Mouse (Mus musculus): ENCODE data around the gene Diaph2. TPM values are rescaled to one million over a fixed set of nuclear protein-coding genes. Genes with fewer than 3 reads are reported as not detected.
A peak's percentile ranks its signal among the peaks of the same experiment; 100 is the strongest.

The Diaph2 gene
- 5.7 and 6.1 TPM in 2 replicates for polyA plus RNA-seq (2015; fragmentation: Nextera tagmentation; extraction: Ambion mirVana)

DNA sequence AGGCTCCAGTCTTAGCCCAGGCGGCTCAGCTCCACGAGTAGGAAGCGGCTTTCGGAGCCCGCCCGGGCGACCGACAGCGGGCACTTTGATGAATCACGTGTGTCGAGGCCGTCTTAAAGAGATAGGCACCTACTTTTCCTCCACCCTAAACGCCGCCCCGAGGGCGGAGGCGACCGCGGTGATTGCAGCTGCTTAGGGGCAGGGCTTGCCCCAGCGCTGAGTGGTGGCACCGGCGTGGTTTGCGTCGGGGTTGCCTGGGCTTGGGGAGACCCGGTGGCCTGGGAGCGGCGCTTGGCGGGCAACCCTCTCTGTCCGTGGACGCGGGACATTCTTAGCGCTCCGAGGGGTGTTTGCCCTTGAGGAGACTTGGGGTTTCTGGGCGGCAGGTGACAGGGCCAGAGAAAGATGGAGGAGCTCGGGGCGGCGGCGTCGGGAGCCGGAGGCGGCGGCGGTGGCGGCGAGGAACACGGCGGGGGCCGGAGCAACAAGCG lies at the start of gene Diaph2:
Gene Diaph2 (plus strand): TSS at position 172 of the 491 bp plus-strand sequence.
- 14% methylated on average over 37 of the region's 49 CpGs for WGBS
- Histone ChIP-seq H3K4me1 (no peaks in the 10 kb centered on the region), H3K9ac (peak within 1 kb of the TSS; percentile 70), H3K27me3 (no peaks in the 10 kb centered on the region), H3K4me3 (peak within 1 kb of the TSS; percentile 54), H3K36me3 (ENCODE audit: poor library complexity, severe bottlenecking) (no peaks in the 10 kb centered on the region), H3K4me2 (peak within 1 kb of the TSS; percentile 58), H3K27ac (peak within 1 kb of the TSS; percentile 31; the same call in 1 of the 2 replicates), H3K9me3 (replicated peaks) (no peaks in the 10 kb centered on the region)
- ATAC-seq: peak; percentile 96

DNA sequence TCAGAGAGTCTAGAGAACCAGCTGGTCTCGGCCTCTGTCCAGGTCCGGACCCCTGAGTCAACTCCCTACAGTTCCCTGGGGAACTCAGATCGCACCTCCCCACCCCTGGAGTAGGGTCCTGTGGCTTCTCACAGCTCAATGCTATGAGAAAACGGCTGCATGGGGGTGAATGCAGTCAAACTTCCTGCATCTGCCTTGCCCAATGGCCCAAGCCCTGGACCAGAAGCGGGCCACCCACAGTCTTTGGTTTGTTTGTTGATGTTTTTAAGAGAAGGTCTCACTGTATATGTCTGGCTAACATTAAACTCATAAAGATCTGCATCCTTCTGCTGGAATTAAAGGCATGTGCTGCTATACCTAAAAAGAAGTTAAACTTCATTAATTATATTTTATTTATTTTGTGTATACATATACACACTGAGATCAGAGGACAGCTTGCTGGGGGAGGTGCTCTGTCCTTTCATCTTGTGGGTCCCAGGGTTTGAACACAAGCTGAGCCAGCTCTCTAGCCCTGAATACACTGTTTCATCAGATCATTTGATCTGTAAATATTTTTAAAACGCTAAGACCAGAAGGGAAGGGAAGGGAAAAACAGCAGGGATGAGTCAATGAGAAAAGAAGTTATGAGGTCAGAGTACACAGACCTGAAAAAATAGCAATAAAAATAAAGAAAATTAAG lies 47.8 kb upstream of the Diaph2 start:
- no peak overlapping the region for H3K4me3 ChIP-seq
- H3K4me1 ChIP-seq: no peaks in the 10 kb centered on the region
- no peak overlapping the region for H3K27ac ChIP-seq
- WGBS: 68% methylated on average over 6 of the region's 6 CpGs
- H3K27me3 ChIP-seq: no peaks in the 10 kb centered on the region
- no peaks in the 10 kb centered on the region for H3K36me3 ChIP-seq (ENCODE audit: poor library complexity, severe bottlenecking)
- no peak for ATAC-seq
- no peak overlapping the region for H3K4me2 ChIP-seq
- H3K9ac ChIP-seq: no peak overlapping the region
- H3K9me3 ChIP-seq (replicated peaks): no peaks in the 10 kb centered on the region

DNA sequence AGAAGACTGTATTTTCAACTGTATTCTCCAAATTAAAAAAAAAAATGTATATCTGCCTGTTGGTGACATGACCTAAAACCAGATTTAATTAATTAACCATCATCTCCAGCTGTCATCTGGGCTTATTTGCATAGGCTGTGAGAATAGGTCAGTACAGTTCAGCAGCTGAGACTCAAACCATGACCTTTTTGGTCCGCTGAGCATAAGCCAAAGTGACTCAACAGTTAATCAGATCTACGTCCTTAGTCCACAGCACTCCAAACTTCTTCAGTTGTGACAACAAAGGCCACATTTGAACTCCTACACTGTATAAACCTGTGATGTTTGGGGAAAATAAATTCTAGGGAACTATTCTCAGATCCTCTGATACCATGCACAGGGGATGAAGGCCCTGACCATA lies 39.9 kb upstream of the Diaph2 start:
- 68% methylated on average over 2 of the region's 2 CpGs for whole genome bisulfite sequencing
- H3K4me2 ChIP-seq: no peak overlapping the region
- H3K27ac ChIP-seq: no peak overlapping the region
- H3K4me3 ChIP-seq: no peak overlapping the region
- ATAC-seq: no peak
- no peaks in the 10 kb centered on the region for H3K36me3 ChIP-seq (ENCODE audit: poor library complexity, severe bottlenecking)
- H3K9me3 ChIP-seq (replicated peaks): no peaks in the 10 kb centered on the region
- no peaks in the 10 kb centered on the region for H3K27me3 ChIP-seq
- H3K4me1 ChIP-seq: no peaks in the 10 kb centered on the region
- no peak overlapping the region for H3K9ac ChIP-seq

DNA sequence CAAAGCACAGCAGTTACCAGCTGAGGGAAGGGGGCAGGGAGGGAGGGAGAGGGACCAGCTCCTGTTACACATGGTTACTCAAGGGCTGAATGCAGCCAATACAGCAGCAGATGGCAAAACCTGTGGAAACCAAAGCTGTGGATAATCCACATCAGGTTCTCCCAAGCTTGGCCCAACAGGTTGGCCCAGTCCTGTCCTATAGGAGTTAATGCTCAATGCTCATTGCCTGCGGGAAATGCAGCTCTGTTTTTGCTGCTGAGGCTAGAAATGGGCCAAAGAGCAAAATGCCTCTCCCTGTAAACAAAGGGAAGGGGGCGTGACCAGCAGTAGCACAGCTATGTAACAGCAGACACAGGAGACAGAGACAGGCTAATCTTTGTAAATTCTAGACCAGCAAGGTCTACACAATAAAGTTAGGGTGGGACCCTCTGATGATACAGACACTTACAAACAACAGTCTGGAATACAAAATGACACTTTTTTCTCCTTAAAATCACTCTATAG lies 20.8 kb upstream of the Diaph2 start:
- Histone ChIP-seq H3K27me3 (no peaks in the 10 kb centered on the region), H3K4me3 (no peak overlapping the region), H3K9ac (no peak overlapping the region), H3K9me3 (replicated peaks) (no peaks in the 10 kb centered on the region), H3K4me1 (no peaks in the 10 kb centered on the region), H3K27ac (no peak overlapping the region), H3K4me2 (no peak overlapping the region), H3K36me3 (ENCODE audit: poor library complexity, severe bottlenecking) (no peaks in the 10 kb centered on the region)
- WGBS: 37% methylated on average over 2 of the region's 2 CpGs
- no peak for ATAC-seq

DNA sequence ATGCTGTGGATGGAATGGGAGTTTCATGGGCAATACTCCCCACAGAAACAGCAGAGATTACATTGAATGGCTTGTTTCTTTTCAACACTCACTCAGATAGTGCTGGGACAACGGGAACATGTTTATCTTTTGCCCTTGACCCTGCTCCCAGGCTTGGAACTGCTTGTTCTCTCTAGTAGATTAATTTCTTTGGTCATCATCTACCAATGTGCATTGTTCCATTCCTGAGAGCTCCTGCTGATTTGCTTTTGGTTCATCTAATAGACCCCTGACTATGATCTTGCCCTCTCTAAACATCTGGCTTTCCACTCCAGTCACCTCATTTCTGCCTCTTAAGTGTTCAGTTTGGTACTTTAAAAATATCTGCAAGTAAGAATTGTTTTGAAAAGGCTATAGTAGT lies 13.0 kb upstream of the Diaph2 start:
- no peak for ATAC-seq
- Histone ChIP-seq H3K9me3 (replicated peaks) (no peaks in the 10 kb centered on the region), H3K27me3 (no peaks in the 10 kb centered on the region), H3K36me3 (ENCODE audit: poor library complexity, severe bottlenecking) (no peaks in the 10 kb centered on the region), H3K27ac (no peak overlapping the region), H3K4me2 (no peak overlapping the region), H3K4me3 (no peak overlapping the region), H3K9ac (no peak overlapping the region), H3K4me1 (no peaks in the 10 kb centered on the region)
- 16% methylated on average over 1 of the region's 1 CpGs for WGBS

DNA sequence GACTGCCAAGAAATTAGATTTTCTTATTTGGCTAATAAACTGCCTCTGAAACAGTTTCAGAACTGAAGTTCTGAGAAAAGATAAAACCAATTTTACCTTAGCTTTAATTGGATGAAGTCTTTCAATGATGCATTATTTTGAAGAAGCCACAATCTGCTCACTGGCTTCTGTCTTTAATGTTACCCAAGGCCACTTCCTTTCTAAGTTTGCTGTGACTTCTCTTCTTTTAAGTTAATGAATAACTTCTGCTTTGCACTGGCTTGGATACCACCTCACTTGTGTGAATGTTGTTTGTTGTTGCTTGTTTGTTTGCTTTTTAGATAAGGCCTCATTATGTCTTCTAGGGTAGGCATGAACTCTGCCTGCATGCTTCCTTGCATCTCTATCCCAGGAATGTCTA lies 10.3 kb upstream of the Diaph2 start:
- Histone ChIP-seq H3K9me3 (replicated peaks) (no peaks in the 10 kb centered on the region), H3K36me3 (ENCODE audit: poor library complexity, severe bottlenecking) (no peaks in the 10 kb centered on the region), H3K4me1 (no peaks in the 10 kb centered on the region), H3K9ac (no peak overlapping the region), H3K27ac (no peak overlapping the region), H3K4me2 (no peak overlapping the region), H3K27me3 (no peaks in the 10 kb centered on the region), H3K4me3 (no peak overlapping the region)
- ATAC-seq: no peak

DNA sequence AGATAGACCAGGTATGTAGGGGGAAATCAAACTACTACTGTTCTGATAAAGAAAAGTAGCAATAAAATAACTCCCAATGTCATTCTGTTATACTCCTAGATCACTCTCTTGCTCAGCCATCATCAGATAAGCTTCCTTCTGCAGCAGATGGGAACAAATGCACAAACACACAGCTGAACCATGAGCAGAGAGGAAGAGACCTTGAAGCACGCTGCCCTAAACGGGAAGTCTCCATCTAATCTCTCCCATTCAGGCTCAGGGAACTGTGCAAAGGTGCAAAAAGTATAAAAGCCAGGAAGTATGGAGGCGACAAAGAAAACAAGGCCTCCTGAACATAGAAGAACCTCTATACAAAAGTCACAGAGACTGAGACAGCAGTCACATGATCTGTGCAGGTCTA lies 6.6 kb upstream of the Diaph2 start:
- H3K4me2 ChIP-seq: no peak overlapping the region
- H3K27ac ChIP-seq: no peak overlapping the region
- no peak for ATAC-seq
- no peak overlapping the region for H3K9ac ChIP-seq
- no peaks in the 10 kb centered on the region for H3K36me3 ChIP-seq (ENCODE audit: poor library complexity, severe bottlenecking)
- H3K27me3 ChIP-seq: no peaks in the 10 kb centered on the region
- H3K4me3 ChIP-seq: no peak overlapping the region
- H3K4me1 ChIP-seq: no peaks in the 10 kb centered on the region
- no peaks in the 10 kb centered on the region for H3K9me3 ChIP-seq (replicated peaks)
- WGBS: 88% methylated on average over 3 of the region's 3 CpGs

DNA sequence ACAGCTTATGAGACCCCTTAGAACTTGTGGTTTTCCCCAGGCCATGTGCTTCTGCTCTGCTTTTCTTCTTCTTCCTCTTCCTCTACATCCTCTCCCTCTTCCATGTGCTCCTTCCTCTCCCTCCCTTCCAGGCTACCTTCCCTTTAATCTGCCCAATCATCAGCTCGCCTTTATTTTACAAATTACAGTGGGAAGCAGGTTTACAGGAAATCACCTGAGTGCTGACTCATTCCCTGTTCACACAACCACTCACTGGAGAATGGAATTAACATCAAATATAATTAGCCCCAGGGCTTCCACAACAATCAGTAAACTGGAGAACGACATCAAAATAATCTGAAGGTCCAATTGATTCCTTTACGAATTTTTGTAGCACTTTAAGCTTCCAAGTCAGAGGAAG lies 3.6 kb upstream of the Diaph2 start:
- no peak overlapping the region for H3K4me2 ChIP-seq
- H3K36me3 ChIP-seq (ENCODE audit: poor library complexity, severe bottlenecking): no peaks in the 10 kb centered on the region
- no peaks in the 10 kb centered on the region for H3K27me3 ChIP-seq
- no peak for ATAC-seq
- H3K9me3 ChIP-seq (replicated peaks): no peaks in the 10 kb centered on the region
- no peaks in the 10 kb centered on the region for H3K4me1 ChIP-seq
- H3K27ac ChIP-seq: no peak overlapping the region
- H3K9ac ChIP-seq: no peak overlapping the region
- H3K4me3 ChIP-seq: no peak overlapping the region
- WGBS: 62% methylated on average over 3 of the region's 3 CpGs

DNA sequence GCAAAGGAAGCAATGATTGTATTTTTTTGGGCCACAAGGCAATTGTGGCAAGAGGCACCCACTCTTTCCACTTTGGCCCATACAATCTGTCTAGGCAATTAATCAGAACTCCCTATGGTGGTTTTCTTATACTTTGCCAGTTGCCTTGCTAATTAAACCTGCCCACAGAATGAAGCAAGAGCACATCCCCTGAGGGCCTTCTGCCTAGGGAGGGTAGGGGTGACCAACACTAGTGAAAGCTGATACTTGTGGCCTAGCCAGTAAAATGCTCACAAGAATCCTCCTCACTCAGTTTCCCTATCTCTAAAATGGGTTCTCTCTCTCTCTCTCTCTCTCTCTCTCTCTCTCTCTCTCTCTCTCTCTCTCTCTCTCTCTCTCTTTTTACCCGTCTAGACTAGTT lies 440 bp upstream of the Diaph2 start:
- H3K27ac ChIP-seq: no peak overlapping the region
- peak overlapping the region; percentile 54 for H3K4me3 ChIP-seq
- 33% methylated on average over 1 of the region's 1 CpGs for WGBS
- no peaks in the 10 kb centered on the region for H3K36me3 ChIP-seq (ENCODE audit: poor library complexity, severe bottlenecking)
- H3K27me3 ChIP-seq: no peaks in the 10 kb centered on the region
- no peak overlapping the region; the same call in 1 of the 2 replicates for H3K9ac ChIP-seq
- H3K4me2 ChIP-seq: peak overlapping the region; percentile 58
- ATAC-seq: peak; percentile 31
- H3K4me1 ChIP-seq: no peaks in the 10 kb centered on the region
- H3K9me3 ChIP-seq (replicated peaks): no peaks in the 10 kb centered on the region

DNA sequence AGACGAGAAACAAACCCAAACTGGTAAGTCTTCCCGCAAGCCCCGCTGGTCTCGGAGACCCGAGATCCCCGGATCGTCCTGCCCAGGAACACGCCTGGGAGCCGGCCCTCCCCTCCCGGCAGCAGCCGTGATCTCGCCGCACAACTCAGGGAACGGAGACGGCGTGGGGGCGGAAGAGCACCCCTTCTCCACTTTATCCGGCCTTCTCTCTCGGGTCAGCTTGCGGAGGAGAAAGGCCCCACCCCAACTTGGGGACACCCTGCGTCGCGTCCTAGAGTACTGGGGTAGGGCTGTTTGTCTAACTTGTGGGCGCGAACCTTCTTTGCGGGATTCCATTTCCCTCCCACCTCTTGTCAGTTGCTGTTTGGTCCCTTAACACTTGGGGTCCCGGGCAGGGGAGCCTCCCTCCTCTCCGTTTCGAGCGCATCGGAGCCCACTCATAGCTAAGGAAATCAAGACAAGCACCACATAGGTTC lies 590 bp downstream of the Diaph2 start:
- H3K4me1 ChIP-seq: no peaks in the 10 kb centered on the region
- H3K27ac ChIP-seq: peak overlapping the region; percentile 31; the same call in 1 of the 2 replicates
- 31% methylated on average over 14 of the region's 31 CpGs for WGBS
- H3K9me3 ChIP-seq (replicated peaks): no peaks in the 10 kb centered on the region
- peak overlapping the region; percentile 70 for H3K9ac ChIP-seq
- no peaks in the 10 kb centered on the region for H3K36me3 ChIP-seq (ENCODE audit: poor library complexity, severe bottlenecking)
- peak overlapping the region; percentile 58 for H3K4me2 ChIP-seq
- H3K4me3 ChIP-seq: peak overlapping the region; percentile 54
- no peaks in the 10 kb centered on the region for H3K27me3 ChIP-seq
- peak; percentile 82 for ATAC-seq

DNA sequence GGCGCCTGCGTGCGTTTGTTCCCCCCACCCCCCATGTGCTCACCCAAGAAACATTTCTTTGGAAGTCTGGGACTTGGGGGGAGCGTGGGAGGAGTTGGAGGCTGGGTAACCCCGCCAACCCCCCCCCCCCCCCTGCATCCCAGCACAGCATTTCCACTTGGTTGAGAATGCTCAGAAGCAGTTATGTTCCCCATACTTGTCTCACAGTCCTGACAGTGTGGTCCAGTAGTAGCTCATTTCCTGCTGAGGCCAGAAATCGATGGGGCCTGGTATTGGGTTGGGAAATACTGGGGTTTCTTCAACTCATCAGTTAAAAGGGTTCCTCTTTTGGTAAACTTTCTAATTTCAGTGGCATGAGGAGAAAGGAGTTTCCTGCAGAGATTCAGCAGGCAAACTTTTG lies 1.1 kb downstream of the Diaph2 start:
- no peaks in the 10 kb centered on the region for H3K27me3 ChIP-seq
- 10% methylated on average over 6 of the region's 6 CpGs for WGBS
- no peaks in the 10 kb centered on the region for H3K36me3 ChIP-seq (ENCODE audit: poor library complexity, severe bottlenecking)
- peak overlapping the region; percentile 54 for H3K4me3 ChIP-seq
- no peak overlapping the region for H3K27ac ChIP-seq
- H3K4me1 ChIP-seq: no peaks in the 10 kb centered on the region
- peak overlapping the region; percentile 58 for H3K4me2 ChIP-seq
- H3K9me3 ChIP-seq (replicated peaks): no peaks in the 10 kb centered on the region
- H3K9ac ChIP-seq: peak overlapping the region; percentile 70
- no peak for ATAC-seq

DNA sequence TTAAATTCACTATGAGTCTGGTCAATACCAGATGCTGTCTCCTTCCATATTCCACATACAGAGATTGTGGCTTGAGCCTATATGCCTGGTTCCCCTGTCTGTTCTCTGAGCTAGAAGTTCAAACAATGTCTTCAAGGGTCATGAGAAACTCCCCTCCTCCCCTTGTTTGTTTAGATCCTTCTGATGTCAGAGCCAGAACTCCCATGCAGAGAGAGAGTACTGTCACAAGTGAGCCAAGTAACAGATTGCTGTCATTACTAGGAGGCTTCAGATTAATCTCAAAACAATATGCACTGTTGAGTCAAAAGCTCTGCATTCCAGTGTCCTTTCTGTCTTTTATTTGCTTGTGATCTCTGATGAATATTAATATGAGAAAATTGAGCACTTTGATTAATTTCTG lies 7.1 kb downstream of the Diaph2 start:
- no peak overlapping the region for H3K4me3 ChIP-seq
- no peak overlapping the region for H3K27ac ChIP-seq
- ATAC-seq: no peak
- H3K36me3 ChIP-seq (ENCODE audit: poor library complexity, severe bottlenecking): no peaks in the 10 kb centered on the region
- H3K9ac ChIP-seq: no peak overlapping the region
- no peaks in the 10 kb centered on the region for H3K4me1 ChIP-seq
- no peaks in the 10 kb centered on the region for H3K27me3 ChIP-seq
- no peak overlapping the region for H3K4me2 ChIP-seq
- H3K9me3 ChIP-seq (replicated peaks): no peaks in the 10 kb centered on the region

DNA sequence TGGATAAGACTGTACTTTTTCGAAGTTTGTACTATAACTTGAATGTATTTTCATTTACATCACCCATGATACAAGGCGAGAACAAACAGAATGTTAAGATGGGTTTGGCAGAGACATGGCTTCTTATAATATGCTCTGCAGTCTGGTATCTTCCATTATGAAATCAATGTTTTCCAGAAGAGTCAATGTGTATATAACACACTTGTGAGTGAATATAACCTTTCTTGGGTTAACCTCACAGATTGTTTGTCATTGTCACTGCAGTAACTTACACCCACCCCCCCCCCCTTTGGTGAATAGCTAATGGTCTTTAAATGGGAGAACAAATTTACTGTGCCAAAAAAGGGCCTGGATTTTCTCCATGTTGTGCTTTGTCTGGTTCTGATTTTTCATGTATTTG lies 13.1 kb downstream of the Diaph2 start:
- no peak for ATAC-seq
- Histone ChIP-seq H3K27me3 (no peaks in the 10 kb centered on the region), H3K4me2 (no peak overlapping the region), H3K27ac (no peak overlapping the region), H3K4me3 (no peak overlapping the region), H3K4me1 (no peaks in the 10 kb centered on the region), H3K36me3 (ENCODE audit: poor library complexity, severe bottlenecking) (no peaks in the 10 kb centered on the region), H3K9me3 (replicated peaks) (no peaks in the 10 kb centered on the region), H3K9ac (no peak overlapping the region)
- 90% methylated on average over 2 of the region's 2 CpGs for WGBS

All from forebrain, embryonic 13.5 days (tissue).